Mouse (Mus musculus) bone marrow macrophage, adult 2 months (primary cell): ENCODE results near the gene Mxra8.

Source experiments
- CTCF ChIP-seq: IDR thresholded peaks from 2 replicates; pipeline ENCODE4 v1.5.1; 2012; ENCODE audit warnings: low read depth, mild to moderate bottlenecking, low read length, moderate library complexity
- POLR2A ChIP-seq: IDR thresholded peaks from 2 replicates; pipeline ENCODE4 v1.6.1; 2012; ENCODE audit warnings: mild to moderate bottlenecking, low read depth, low read length, borderline replicate concordance

DNA sequence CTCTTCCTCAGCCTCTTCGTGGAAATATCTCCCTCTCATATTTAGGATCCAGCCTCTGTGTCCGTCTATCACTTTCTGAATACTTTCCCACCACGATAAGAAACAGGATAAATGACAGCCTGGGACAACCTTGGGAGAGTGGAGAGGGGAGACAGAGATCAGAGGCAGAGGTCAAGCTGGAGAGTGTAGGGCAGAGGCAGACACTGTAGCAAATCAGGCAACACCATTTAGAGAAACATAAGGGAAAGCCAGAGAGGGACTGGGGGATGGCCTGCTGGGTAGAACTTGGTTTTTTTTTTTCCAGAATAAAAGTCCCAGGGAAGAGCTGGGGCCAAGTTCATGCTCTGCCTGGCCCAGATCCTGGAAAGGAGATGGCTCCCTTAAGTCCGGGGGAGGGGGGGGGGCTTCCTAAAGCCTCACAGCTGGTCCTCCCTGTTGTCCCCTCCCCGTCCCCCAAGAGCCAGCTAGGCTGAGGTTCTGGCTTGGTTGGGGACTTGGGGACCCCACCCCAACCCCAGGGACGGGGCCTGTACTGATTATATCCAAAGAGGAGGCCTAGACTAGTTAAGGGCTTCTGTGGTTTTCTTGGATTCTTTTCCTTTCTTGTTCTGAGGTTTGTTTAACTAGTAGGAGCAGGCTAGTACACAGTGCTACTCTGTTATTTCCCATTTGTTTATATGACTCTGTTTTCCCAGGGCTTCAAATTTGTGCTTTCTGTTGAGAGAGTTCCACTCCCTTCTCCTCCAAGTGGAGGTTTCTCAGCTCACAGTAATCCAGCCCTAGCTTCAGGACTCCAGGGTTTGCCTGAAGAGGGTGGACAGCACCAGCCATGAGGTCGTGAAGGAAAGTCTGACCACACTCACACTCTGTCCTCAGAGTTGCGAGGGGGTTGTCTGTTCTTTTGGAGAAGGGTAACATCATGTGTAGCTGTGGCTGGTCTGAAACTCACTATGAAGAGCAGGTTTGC is 1.0 kb upstream of the Mxra8 start:
- TF ChIP-seq CTCF (no peak), POLR2A (no peak)
